Mouse (Mus musculus) midbrain, embryonic 15.5 days (tissue): Measurements from ENCODE around the gene Vill. TPM values are rescaled to one million over a fixed set of nuclear protein-coding genes. Genes with fewer than 3 reads are reported as not detected.

Experiments used
- ATAC-seq: fragments of 200-750 bp; cut with Nextera tagmentation; replicated peaks from 2 replicates; pipeline ENCODE4 v1.8.0; 2017; ENCODE audit warnings: moderate TSS enrichment
- H3K27ac ChIP-seq: fragments of 300-500 bp; sonication (generic); 2 replicates; pipeline ENCODE4 v1.5.1; 2015; ENCODE audit warnings: mild to moderate bottlenecking, inconsistent platforms
- H3K27me3 ChIP-seq: fragments of 300-500 bp; sonication (generic); replicated peaks from 2 replicates; pipeline ENCODE4 v1.6.1; 2015; ENCODE audit warnings: inconsistent platforms
- H3K36me3 ChIP-seq: fragments of 300-500 bp; sonication (generic); replicated peaks from 2 replicates; pipeline ENCODE4 v1.6.1; 2015; ENCODE audit warnings: inconsistent platforms
- H3K4me1 ChIP-seq: fragments of 300-500 bp; sonication (generic); 2 replicates; pipeline ENCODE4 v1.6.1; 2015; ENCODE audit warnings: inconsistent platforms
- H3K4me2 ChIP-seq: fragments of 300-500 bp; sonication (generic); 2 replicates; pipeline ENCODE4 v1.6.1; 2015; ENCODE audit warnings: inconsistent platforms, mild to moderate bottlenecking, moderate library complexity
- H3K4me3 ChIP-seq: fragments of 300-500 bp; sonication (generic); 2 replicates; pipeline ENCODE4 v1.5.1; 2015; ENCODE audit warnings: mild to moderate bottlenecking, inconsistent platforms
- H3K9ac ChIP-seq: fragments of 300-500 bp; sonication (generic); 2 replicates; pipeline ENCODE4 v1.6.1; 2015; ENCODE audit warnings: mild to moderate bottlenecking, inconsistent platforms
- H3K9me3 ChIP-seq: fragments of 300-500 bp; sonication (generic); 2 replicates; pipeline ENCODE4 v1.6.1; 2016; ENCODE audit warnings: inconsistent platforms
- WGBS: fragments of 180-500 bp; shearing (Covaris S2); methylation state at CpG from one replicate; pipeline ENCODE4 v1.1.7; 2015; ENCODE audit warnings: mixed read lengths; 5-methylcytosine and 5-hydroxymethylcytosine counted together
- polyA plus RNA-seq: library from polyadenylated mRNA; unstranded; fragments of >200 nt; fragmentation: Nextera tagmentation; extraction: Ambion mirVana; gene quantifications from 2 replicates; pipeline ENCODE4 v1.2.1, GENCODE M21; 2015

The Vill gene
- polyA plus RNA-seq: 3.0 and 3.6 TPM in 2 replicates

DNA sequence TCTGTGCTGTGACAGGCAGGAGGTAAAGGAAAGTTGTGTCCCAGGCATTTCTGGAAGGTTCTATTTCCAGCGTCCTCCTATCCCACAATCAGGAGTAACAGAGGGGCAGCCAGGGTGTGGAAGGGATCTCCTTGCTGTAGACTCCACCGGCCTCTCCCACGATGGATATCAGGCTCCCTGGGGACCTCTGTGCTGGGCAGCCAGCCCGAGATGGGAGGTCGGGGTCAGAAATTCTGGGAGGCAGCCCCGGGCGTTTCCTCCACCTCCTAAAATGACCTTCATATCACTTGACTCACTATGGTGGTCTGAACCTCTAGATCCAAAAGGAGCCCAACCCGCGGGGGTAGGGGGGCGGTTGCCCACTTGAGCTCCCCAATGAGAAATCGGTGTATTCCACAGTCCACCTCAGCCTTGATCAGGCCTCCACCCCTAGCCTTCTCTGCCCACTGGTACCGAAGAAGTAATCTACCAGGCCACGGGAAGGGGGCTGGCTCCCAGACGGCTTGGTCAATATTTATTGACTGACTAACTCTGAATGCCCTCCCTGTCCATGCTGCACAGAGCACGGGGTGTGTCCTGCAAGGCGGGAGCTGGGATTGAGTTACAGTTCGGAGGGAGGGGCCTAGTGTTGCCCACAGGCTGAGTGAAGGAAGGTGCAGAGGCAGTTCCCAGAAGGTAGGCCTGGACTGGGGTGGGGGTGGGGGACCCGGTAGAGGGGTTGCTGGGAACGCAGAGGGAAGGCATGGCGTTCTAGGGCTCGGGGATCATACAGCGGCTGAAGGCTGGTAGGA, at the start of gene Vill:
TSS of gene Vill (plus strand) at position 625 of the 791 bp plus-strand sequence.
- Histone ChIP-seq H3K4me3 (peak within 1 kb of the TSS; percentile 7; the same call in 1 of the 2 replicates), H3K27me3 (peaks cover 20% of the 10 kb centered on the region; the same call in 1 of the 2 replicates), H3K9ac (no peak within 1 kb of the TSS), H3K36me3 (no peaks in the 10 kb centered on the region), H3K27ac (no peak within 1 kb of the TSS), H3K9me3 (no peaks in the 10 kb centered on the region), H3K4me1 (peaks cover 9% of the 10 kb centered on the region), H3K4me2 (peak within 1 kb of the TSS; percentile 42)
- ATAC-seq: peak; percentile 45; the same call in 1 of the 2 replicates
- WGBS: 22% methylated on average over 22 of the region's 22 CpGs

GRCm38 (mm10) chr9:119003990-119004702, 48.4 kb upstream of the Vill start:
- 92% methylated on average over 23 of the region's 23 CpGs for WGBS
- Histone ChIP-seq H3K27ac (no peak overlapping the region), H3K4me3 (no peak overlapping the region), H3K27me3 (no peaks in the 10 kb centered on the region), H3K36me3 (no peaks in the 10 kb centered on the region), H3K4me1 (0 out of 2 replicates have a peak, but pooled peaks cover 3% of the 10 kb centered on the region), H3K9me3 (no peaks in the 10 kb centered on the region), H3K4me2 (no peak overlapping the region), H3K9ac (no peak overlapping the region)
- ATAC-seq: no peak

DNA sequence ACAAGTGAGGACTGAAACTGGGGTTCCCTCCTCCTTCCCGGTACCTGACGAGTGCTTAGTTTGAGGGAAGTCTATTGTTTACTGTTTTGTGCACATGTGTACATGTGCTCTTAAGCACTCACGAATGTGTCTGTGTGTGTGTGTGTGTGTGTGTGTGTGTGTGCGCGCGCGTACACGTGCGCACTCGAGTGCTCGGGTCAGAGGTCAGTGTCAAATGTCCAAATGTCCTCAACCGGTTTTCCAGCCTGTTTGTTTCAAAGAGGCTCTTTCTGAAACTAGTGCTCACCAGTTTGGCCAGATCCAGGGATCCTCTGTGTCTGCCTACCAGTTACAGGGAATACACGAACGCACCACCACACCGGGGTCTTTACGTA, 47.9 kb upstream of the Vill start:
- Histone ChIP-seq H3K4me3 (no peak overlapping the region), H3K4me1 (0 out of 2 replicates have a peak, but pooled peaks cover 3% of the 10 kb centered on the region), H3K9ac (no peak overlapping the region), H3K4me2 (no peak overlapping the region), H3K27me3 (no peaks in the 10 kb centered on the region), H3K9me3 (no peaks in the 10 kb centered on the region), H3K27ac (no peak overlapping the region), H3K36me3 (no peaks in the 10 kb centered on the region)
- ATAC-seq: no peak
- 90% methylated on average over 16 of the region's 16 CpGs for WGBS

DNA sequence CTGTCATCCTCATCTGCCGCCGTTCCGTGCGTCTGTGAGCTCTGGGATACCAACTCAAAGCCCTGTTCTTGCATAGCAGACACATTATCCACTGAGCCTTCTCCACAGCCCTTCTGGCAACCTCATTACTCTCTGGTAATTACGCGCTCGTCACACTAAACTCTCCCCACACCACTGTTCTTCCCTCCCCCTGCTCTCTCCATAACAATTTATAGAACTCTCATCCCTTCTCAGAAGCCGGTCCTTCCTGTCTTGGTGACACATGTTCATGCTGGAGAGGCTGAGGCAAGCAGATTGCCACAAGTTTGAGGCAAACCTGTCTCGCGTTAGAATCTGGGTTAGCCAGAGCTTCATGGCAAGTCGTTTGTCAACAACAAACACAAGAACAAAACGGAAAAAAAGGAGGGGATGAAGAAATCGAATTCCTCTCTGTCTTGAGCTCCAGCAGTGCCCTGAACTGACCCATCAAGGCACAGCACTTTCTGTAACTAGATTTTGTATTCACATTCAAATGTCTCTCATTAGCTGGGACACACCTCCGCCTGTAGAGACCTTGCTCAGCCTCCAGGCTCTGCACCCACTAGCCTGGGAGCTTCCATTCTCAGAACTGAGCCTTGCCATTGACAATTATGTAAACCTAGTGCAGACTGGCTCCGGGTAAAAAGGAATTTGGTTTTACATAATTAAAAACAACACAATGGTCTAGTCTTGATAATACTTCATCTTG, 47.1 kb upstream of the Vill start:
- 70% methylated on average over 15 of the region's 15 CpGs for WGBS
- no peak for ATAC-seq
- H3K9ac ChIP-seq: no peak overlapping the region
- H3K9me3 ChIP-seq: no peaks in the 10 kb centered on the region
- H3K4me3 ChIP-seq: no peak overlapping the region
- H3K27ac ChIP-seq: no peak overlapping the region
- 0 out of 2 replicates have a peak, but pooled peaks cover 3% of the 10 kb centered on the region for H3K4me1 ChIP-seq
- no peak overlapping the region for H3K4me2 ChIP-seq
- no peaks in the 10 kb centered on the region for H3K36me3 ChIP-seq
- H3K27me3 ChIP-seq: no peaks in the 10 kb centered on the region

- H3K36me3 ChIP-seq: no peaks in the 10 kb centered on the region
- no peaks in the 10 kb centered on the region for H3K9me3 ChIP-seq
- H3K9ac ChIP-seq: no peak overlapping the region
- H3K4me2 ChIP-seq: no peak overlapping the region
- 0 out of 2 replicates have a peak, but pooled peaks cover 3% of the 10 kb centered on the region for H3K4me1 ChIP-seq
- WGBS: 90% methylated on average over 10 of the region's 10 CpGs
- H3K27ac ChIP-seq: no peak overlapping the region
- H3K27me3 ChIP-seq: no peaks in the 10 kb centered on the region
- ATAC-seq: no peak
- H3K4me3 ChIP-seq: no peak overlapping the region
These were observed 45.3 kb upstream of the Vill start for GRCm38 (mm10) chr9:119007266-119007665.

- Histone ChIP-seq H3K4me2 (no peak overlapping the region), H3K9me3 (no peaks in the 10 kb centered on the region), H3K9ac (no peak overlapping the region), H3K4me3 (no peak overlapping the region), H3K36me3 (no peaks in the 10 kb centered on the region), H3K4me1 (0 out of 2 replicates have a peak, but pooled peaks cover 3% of the 10 kb centered on the region), H3K27ac (no peak overlapping the region; the same call in 1 of the 2 replicates), H3K27me3 (no peaks in the 10 kb centered on the region)
- no peak for ATAC-seq
- 79% methylated on average over 7 of the region's 7 CpGs for WGBS
These were observed 43.7 kb upstream of the Vill start for GRCm38 (mm10) chr9:119008871-119009270.

- 87% methylated on average over 13 of the region's 13 CpGs for WGBS
- no peak for ATAC-seq
These were observed 42.3 kb upstream of the Vill start for GRCm38 (mm10) chr9:119010156-119010710.

GRCm38 (mm10) chr9:119016785-119017507, 35.6 kb upstream of the Vill start:
- H3K4me1 ChIP-seq: no peaks in the 10 kb centered on the region
- ATAC-seq: no peak
- no peaks in the 10 kb centered on the region for H3K36me3 ChIP-seq
- 85% methylated on average over 7 of the region's 7 CpGs for WGBS
- no peak overlapping the region for H3K9ac ChIP-seq
- no peaks in the 10 kb centered on the region for H3K9me3 ChIP-seq
- H3K27ac ChIP-seq: no peak overlapping the region
- H3K4me2 ChIP-seq: no peak overlapping the region
- no peaks in the 10 kb centered on the region for H3K27me3 ChIP-seq
- no peak overlapping the region for H3K4me3 ChIP-seq

More at GRCm38 (mm10) chr9:119010156-119010710, 42.3 kb upstream of the Vill start:
- Histone ChIP-seq H3K36me3 (no peaks in the 10 kb centered on the region), H3K4me1 (0 out of 2 replicates have a peak, but pooled peaks cover under 1% of the 10 kb centered on the region), H3K27ac (no peak overlapping the region), H3K27me3 (no peaks in the 10 kb centered on the region), H3K4me2 (no peak overlapping the region), H3K9me3 (no peaks in the 10 kb centered on the region), H3K9ac (no peak overlapping the region), H3K4me3 (no peak overlapping the region)

DNA sequence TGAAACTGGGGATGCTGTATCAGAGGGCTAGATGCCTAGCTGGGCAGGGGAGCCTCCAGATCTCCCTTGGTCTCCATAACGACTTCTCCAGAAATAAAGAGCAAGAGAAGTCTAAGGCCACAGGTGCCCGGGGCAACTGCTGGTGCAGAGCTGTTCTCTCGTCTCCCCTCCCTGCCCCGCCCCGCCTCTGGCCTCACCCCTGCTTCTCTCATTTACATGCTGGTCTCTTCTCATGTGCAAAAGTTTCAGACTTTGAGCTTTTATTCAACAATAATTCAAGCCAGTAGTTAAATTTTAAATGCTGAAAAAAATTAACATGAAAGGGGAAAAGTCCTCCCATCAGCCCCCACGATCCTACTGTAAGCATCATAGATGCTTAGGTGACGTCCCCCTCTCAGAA, 30.8 kb upstream of the Vill start:
- H3K36me3 ChIP-seq: no peaks in the 10 kb centered on the region
- H3K4me1 ChIP-seq: no peaks in the 10 kb centered on the region
- H3K4me2 ChIP-seq: no peak overlapping the region
- no peak overlapping the region for H3K9ac ChIP-seq
- H3K4me3 ChIP-seq: no peak overlapping the region
- H3K27me3 ChIP-seq: no peaks in the 10 kb centered on the region
- no peak overlapping the region for H3K27ac ChIP-seq
- WGBS: 75% methylated on average over 7 of the region's 7 CpGs
- no peaks in the 10 kb centered on the region for H3K9me3 ChIP-seq
- no peak for ATAC-seq

- H3K9ac ChIP-seq: no peak overlapping the region
- WGBS: 86% methylated on average over 6 of the region's 6 CpGs
These were observed 27.3 kb upstream of the Vill start for GRCm38 (mm10) chr9:119025263-119025662.

DNA sequence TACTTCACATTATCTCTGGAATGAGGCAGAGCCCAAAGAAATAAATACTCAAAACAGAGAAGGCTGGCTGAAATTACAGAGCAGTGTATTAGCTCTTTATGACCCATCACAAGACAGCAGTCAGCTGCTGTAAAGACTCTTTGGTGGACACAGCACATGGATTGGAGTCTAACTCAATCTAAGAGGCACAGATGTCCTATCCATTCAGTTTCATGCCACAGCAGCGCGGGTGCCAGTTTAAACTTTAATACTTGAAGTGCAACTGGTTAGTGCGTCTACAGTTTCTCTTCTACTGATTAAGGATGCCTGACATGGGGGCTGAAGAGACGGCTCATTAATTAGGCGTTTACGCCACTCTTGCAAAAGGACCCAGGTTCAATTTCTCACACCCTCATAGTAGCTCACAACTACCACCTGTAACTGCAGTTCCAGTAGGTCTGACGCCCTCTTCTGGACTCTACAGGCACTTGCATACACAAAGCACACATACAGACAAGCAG, 26.7 kb upstream of the Vill start:
- no peak for ATAC-seq
- H3K4me2 ChIP-seq: no peak overlapping the region

More at GRCm38 (mm10) chr9:119025263-119025662, 27.3 kb upstream of the Vill start:
- H3K27ac ChIP-seq: no peak overlapping the region
- no peaks in the 10 kb centered on the region for H3K9me3 ChIP-seq
- H3K36me3 ChIP-seq: no peaks in the 10 kb centered on the region
- H3K4me2 ChIP-seq: no peak overlapping the region
- no peaks in the 10 kb centered on the region for H3K4me1 ChIP-seq
- no peaks in the 10 kb centered on the region for H3K27me3 ChIP-seq
- no peak for ATAC-seq
- no peak overlapping the region for H3K4me3 ChIP-seq

More for the DNA sequence above, 26.7 kb upstream of the Vill start:
- H3K9ac ChIP-seq: no peak overlapping the region
- H3K4me3 ChIP-seq: no peak overlapping the region
- H3K36me3 ChIP-seq: no peaks in the 10 kb centered on the region
- WGBS: 92% methylated on average over 7 of the region's 7 CpGs
- no peaks in the 10 kb centered on the region for H3K9me3 ChIP-seq
- H3K4me1 ChIP-seq: no peaks in the 10 kb centered on the region
- H3K27ac ChIP-seq: no peak overlapping the region
- no peaks in the 10 kb centered on the region for H3K27me3 ChIP-seq
